16 mouse cellular contexts compared by ENCODE assay signal in genomic region chr13:96852133-96852532, GRCm38 (mm10).
"Had no signal": no experiment of that assay in that cellular context is flagged by ENCODE, and none has a peak within 500 bp of the region (broad histone marks: within the 10 kb centered on the region; RNA-seq: fewer than 3 reads in every experiment).

No protein-coding gene starts in this region.

- H3K9ac ChIP-seq: neural tube, embryonic 12.5 days; neural tube, embryonic 13.5 days; neural tube, embryonic 15.5 days; stomach, embryonic 15.5 days had no signal

- H3K36me3 ChIP-seq: neural tube, embryonic 12.5 days; neural tube, embryonic 13.5 days; neural tube, embryonic 15.5 days; stomach, embryonic 15.5 days had no signal

- H3K4me3 ChIP-seq: neural tube, embryonic 12.5 days; neural tube, embryonic 13.5 days; neural tube, embryonic 15.5 days; stomach, embryonic 15.5 days had no signal

- H3K27ac ChIP-seq: neural tube, embryonic 12.5 days; neural tube, embryonic 13.5 days; neural tube, embryonic 15.5 days; stomach, embryonic 15.5 days; stomach, postnatal 0 days had no signal

- DNase-seq: retina, postnatal 1 day; right cerebral cortex, postnatal 14 days; right cerebral cortex, postnatal 25 days; right cerebral cortex, postnatal 4 days; spleen, adult 18-20 months; thymus, adult 18-20 months; thymus, adult 2 months; thymus, postnatal 14 days; thymus, postnatal 25 days; thymus, postnatal 36 days; thymus, postnatal 4 days had no signal

- H3K9me3 ChIP-seq: neural tube, embryonic 12.5 days; neural tube, embryonic 13.5 days; neural tube, embryonic 15.5 days; stomach, embryonic 15.5 days had no signal

- H3K4me1 ChIP-seq: neural tube, embryonic 12.5 days; neural tube, embryonic 13.5 days; neural tube, embryonic 15.5 days; stomach, embryonic 15.5 days had no signal

- H3K27me3 ChIP-seq: neural tube, embryonic 12.5 days; neural tube, embryonic 13.5 days; neural tube, embryonic 15.5 days; stomach, embryonic 15.5 days had no signal
